Mouse (Mus musculus) cerebellum, postnatal 4 days (tissue): ENCODE results near the gene Pold3.
A peak's percentile ranks its signal among the peaks of the same experiment; 100 is the strongest.
"Not testable (repeated sequence)": the region's sequence is repeated elsewhere in the genome, so short reads cannot be mapped to it uniquely, and the experiment has no call there.

Experiments used
- DNase-seq, 2 experiments: peaks; one replicate each; pipeline ENCODE4 v3.0.0; 2022; ENCODE audit warnings: low spot score in 2 of 2, mixed read lengths in 1 of 2

The Pold3 gene

DNA sequence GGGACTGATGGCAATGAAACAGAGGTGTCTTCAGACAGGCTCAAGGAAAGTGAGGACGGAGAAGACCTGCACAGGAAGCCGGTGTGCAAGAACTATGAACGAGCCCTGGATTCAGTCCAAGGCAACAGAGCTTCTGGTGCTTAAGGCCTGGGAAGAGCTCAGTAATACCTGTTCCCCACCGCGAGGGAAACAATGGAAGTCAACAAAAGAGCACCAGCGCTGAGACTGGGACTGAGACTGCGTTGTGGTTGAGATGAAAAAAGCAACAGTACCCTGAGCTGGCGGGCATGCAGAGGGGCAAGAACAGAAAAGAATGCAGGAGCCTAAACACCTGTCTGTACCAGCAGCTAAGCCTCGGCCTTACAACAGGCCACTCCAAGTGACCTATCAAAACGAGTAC lies 9.9 kb downstream of the Pold3 start:
- DNase-seq: no peak

DNA sequence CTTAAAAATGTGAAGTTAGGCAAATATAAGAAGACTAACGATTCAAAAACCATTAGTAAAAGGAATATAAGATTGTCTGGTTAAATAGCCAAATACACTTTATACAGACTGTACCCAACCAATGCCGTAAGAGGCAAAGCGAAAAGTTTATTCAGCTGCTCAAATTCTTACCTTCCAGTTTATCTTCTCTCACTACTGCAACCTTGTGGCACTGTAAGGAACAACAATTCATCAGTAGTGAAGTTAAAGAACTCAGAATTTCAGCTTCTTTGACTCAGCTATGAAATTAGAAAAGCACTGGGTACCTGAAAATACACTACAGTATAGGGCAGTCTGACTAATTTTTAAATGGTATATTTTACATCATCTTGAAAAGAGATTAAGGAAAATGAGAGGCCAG lies 13.0 kb downstream of the Pold3 start:
- peak in 1 of 2 experiments; percentile 18 for DNase-seq

DNA sequence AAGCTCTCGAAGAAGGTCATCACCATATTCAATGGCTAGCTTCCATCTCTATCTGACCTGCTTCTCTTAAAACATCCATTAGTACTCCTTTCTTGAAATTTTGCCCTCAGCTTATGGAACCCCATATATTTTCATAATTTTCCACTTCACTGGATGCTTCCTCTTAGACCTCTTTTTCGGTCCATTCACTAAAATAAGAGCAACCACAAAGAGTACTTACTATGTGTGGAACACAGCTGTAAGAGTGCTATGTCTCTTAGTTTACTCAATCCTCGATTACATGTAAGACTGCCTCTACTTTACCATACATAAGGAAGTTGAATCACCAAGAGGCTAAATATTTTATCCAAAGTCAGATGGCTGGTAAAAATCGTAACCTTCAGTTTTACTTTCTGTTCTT lies 16.7 kb downstream of the Pold3 start:
- DNase-seq: no peak

DNA sequence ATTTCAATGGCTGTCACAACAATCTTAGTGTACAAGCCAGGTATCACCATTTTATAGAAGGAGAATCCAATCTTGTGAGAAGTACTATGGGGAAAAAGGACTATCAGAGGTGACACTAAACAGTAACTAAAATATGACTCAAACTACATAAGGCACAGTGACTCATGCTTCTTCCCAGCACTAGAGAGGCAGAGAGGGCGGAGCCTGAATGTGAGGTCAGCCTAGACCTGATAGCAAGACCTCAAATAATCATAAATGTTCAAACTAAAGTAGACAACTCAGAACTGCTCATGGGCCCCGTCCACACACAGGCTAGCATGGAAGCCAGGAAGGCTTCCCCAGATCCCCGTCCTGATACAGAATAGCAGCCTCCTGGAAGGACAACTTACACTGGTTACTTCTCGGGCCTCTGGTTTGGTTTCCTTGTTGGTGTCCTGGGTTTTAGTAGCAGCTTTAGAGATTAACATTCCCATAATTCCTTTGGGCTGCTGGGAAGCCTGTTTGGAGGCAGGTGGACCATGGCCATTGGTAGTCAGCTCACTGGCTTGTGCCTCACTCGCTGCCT lies 21.3 kb downstream of the Pold3 start:
- no peak for DNase-seq

DNA sequence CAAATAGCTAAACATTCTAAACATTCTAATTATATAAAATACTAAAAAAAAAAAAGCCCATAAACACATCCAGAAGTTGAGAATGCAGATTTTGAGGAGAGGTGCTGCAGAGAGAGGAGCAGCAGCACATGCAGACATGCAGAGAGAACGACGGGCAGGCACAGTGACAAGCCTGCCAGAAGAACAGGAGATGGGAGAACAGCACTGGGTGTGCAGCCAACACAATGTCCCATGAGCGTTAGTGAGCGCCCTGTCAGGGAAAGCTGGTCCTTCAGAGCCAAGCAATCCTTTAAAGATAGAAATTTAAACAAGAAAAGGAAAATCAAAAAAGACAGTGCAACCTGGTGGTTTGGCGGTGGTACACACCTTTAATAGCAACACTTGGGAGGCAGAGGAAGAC lies 34.5 kb downstream of the Pold3 start:
- no peak for DNase-seq

DNA sequence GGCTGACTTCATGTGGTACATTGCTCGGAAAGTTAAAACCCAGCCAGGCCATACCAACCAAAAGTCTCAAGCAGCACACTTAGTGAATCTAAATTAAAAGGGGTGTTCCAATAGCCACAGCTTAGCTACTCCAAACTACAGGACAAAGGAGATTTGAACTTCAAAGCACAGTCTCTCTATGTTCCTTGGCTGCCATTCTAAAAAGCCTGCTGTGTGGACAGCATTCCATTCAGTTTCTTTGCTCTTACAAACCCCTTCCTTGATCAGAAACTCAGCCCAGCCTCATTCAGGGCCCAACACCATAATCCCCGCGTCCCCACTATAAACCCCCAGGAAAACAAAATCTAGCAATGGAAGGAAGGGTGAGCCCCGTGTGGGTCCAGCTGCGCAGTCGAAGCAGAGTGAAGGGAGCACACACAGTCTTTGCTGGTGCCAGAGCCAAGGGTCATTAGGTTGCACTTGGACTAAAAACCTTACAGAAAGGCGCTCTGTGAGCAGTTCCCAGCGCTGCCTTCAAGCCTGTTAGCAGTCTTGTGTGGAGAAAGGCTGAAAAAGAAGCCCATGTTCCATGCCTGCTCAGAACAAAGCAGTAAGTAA lies 35.1 kb downstream of the Pold3 start:
- DNase-seq: no peak

DNA sequence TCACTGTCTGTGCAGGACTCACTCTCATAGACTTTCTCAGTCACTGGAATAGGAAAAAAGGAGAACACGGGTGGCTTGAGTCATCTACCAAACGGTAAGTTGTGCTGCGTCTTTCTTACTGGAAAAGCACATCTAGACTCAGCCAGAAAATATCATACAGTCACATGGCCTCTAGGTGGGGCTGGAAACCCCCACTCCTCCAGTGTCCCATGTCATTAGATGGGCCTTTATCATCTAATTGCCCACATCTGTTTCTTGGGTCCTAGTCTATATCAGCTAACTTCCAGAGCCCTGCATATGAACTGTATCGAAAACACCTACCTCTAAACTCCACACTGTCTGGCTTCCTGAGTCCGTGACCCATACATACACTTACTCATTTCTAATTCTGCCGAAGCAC lies 37.6 kb downstream of the Pold3 start:
- DNase-seq: no peak

DNA sequence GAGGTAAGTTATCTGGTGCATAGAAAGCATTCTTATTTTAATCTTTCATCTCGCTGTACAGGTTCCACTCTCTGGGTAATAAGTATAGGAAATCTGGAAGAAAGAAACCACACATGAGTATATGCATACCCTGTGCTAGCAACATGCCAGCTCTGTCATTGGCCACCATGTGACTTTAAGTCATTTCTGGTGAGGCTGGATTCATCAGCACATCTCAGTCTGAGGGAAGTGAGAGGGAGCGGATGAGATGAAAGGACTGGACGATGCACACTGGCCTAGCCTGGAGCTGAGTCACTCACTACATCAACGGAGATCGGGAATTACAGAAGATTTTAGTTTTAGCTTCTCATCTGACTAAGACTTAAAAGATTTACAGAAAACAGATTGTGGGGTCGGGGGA lies 38.5 kb downstream of the Pold3 start:
- no peak for DNase-seq

DNA sequence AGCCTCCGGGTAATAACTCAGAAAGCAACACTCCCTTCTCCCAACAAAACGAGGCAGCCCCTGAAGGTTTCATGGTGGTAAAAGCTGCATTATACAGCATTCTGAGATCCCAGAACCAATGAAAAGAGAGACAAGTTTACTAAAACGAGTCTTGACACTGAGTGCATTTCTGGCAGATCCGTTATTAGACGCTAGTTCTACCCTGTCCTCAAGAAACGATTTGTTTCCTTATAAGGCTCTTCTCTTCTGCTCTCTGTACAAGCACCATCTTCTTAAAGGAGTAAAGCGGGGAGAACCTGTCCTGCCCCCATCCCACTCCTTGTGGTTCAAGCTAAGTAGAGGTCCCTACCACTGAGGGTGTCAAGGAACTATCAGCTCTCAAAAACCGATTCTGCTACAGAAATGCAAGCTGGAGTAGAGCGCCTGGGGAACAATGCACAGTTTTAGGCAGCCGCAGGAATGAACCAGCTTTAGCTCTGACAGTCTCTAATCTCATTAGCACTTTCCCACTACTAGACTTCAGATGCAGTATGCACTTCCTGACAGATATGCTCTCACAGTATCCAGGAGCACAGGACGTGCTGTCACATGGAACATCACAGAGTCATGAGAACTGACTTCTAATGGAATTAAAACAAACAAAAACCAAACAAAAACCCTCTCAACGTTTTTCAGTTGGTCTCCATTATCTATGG lies 41.1 kb downstream of the Pold3 start:
- no peak for DNase-seq

DNA sequence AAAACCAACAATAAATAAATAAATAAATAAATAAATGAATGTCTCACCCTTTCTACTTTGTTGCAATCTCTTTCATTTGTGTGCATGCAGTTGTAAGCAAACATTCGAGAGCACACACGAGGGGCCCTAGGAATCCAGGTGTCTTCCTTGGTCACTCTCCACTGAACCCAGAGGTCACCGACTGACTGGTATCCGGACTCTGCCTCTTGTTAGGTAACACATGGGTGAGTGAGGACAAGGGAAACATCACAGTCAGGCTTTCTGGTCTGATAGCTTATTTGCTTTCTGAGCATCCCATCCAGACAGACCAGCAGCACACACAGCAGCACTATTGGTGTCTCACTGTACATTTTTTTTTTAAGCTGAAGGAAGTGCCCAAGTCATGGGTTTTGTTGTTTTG lies 44.3 kb downstream of the Pold3 start:
- DNase-seq: no peak

DNA sequence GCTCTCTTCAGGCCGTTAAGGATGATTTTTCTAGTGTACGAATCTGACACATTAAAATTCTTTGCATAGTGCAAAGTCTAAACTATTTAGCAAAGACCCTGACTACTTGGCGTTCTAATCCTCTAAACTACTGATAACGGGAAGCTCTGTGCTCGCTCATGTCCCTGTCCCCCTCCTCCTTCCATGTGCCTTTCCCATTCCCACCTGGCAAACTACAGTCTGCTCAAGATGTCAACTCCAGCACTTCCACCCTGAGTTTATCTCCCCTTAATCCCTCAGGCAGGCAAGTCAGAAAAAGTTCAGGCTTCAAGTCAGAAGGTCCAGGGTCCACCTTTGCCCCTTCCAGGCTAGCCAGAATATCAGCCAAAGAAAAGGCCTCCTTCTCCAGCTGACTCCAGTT lies 45.1 kb downstream of the Pold3 start:
- DNase-seq: no peak

DNA sequence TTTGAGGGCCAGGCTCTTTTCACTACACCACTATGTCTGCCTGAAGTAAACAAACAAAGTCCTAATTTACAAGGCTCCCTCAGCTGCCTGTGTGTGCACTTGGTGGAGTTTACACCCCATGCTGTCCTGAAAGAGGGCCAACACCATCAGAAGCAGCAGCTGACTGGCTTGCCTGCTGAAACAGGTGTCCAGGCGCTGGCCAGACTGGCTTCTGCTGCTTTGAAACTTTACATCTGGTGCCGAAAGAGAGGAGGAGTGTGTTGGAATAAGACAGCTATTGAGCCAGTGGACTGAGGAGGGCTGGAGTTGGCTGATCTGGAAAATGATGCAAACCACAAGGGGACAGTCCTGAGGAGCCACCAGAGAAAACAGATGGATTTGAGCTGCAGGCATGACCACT lies 47.4 kb downstream of the Pold3 start:
- peak in 1 of 2 experiments; percentile 21 for DNase-seq

DNA sequence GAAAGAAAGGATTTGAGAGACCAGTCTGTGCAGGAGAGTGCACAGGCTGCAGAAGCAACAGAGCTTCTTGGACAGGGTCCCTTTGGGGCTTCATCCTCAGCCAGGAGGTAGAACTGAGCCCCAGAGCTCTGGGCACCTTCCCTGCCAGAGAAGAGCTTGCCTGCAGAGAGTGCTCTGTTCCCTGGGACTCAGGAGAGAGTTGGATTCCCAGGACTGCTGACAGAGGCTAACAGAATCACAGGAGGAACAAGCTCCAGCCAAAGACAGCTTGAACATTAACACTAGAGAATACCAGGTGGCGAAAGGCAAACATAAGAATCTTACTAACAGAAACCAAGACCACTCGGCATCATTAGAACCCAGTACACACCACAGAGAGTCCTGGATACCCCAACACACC lies 68.4 kb downstream of the Pold3 start:
- not testable (repeated sequence) for DNase-seq

DNA sequence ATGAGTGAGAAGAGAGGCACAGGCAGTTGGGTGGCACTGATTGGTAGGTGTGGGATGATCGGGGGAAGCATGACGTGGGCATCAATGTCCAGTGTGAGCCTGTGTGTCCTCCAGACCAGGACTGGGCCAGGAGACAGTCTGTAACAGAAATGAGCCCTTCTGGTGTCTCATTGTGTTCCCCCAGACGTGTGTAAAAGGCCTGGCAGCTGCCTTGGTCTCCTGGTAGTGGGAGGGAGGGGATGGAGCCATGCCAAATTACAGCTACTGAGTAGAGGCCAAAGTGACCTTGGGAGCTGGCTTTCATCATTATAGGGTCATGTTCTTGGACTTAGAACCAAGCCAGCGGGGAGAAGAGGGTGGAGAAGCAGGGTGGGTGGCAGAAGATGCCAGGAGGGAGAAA lies 69.5 kb downstream of the Pold3 start:
- DNase-seq: no peak

DNA sequence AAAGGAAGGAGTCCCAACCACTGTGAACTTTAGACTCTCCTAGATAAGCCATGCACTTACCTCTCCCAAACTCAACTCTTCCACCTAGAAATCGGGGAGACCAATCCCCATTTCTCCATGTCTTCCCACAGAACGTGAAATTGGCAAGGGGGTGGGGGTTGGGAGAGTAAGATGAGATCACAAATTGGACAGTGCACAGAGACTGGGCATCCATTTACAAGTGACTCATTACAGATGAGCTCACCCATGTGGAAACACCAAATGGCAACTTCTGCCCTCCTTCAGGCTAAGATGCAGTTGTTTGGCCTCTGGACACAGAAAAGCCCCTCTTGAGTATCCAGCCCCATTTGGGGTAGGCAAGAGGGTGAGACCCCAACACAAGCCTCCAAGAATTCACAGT lies 74.9 kb downstream of the Pold3 start:
- no peak for DNase-seq

DNA sequence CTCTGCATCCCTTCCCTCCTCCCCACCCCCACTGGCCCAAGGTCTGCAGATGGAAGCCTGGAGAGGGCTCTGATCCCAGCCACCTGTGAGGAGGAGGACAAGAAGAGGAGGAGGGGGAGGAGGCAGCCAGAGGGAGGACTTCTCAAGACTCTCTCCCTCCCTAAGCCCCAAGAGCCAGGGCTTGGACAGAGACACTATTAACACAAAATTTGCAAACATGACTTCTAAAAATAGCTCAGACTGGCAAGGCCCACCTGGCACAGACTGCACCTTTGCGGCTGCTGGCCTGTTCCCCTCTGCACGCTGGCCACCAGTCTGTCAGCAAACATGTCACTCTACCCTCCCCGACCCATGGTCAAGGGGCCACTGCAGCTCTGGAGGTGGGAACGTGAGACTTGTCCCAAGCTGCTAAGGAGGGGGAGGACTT lies 77.7 kb downstream of the Pold3 start:
- no peak for DNase-seq

DNA sequence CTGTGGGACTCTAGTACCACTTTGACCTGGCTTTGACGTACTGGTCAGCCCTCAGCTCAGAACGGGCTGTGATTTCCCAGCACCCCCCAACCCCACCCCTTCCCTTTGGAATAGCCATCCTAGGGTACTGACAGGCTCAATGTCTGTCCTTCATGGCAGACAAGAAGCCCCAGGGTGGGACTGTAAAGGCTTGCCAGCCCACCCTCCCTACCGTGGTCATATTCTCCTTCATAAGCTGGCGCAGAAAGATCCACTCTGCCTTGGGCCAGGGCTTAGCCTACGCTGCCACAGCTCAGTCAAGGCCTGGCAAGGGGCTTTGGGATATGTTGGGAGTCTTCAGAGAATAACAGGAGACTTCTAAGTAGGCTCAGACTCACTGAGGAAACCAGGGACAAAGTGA lies 78.3 kb downstream of the Pold3 start:
- DNase-seq: no peak

DNA sequence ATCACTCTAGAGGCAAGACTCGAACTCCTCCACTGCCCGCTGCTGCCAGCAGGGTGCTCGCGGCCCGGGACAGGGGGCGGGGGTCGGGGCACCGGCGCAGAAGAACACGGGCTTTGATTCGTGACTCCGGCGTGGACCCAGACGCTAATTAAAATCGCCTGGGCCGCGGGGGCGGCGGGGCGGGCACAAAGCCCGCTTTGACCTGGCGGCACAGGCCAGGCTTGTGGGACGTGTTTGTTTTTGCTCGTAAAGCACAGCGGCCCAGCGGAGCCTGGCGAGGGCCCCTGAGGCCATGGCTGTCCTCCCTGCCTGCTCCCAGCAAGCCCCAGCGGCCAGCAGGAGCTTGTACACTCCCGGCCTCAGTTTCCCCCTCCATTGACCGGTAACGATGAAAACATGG lies 79.2 kb downstream of the Pold3 start:
- DNase-seq: no peak

DNA sequence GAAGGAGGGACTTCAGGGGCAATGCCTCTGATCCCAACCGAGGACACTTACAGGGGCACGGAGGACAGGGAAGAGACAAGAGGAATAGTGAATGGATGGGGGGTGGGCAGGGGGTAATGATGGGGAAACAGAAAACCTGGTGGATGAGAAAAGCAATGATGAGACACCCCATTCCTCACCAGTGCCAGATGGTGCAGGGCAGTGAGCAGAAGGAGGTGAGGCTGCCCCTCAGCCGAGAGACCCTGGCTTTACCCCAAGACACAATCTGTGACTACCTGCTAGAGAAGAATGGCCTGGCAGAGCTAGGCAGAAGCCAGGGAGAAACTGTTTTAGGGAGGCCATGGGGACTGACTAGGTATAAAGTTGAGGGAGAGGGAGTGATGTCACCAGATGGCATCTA lies 84.9 kb downstream of the Pold3 start:
- peak in 1 of 2 experiments; percentile 51 for DNase-seq

DNA sequence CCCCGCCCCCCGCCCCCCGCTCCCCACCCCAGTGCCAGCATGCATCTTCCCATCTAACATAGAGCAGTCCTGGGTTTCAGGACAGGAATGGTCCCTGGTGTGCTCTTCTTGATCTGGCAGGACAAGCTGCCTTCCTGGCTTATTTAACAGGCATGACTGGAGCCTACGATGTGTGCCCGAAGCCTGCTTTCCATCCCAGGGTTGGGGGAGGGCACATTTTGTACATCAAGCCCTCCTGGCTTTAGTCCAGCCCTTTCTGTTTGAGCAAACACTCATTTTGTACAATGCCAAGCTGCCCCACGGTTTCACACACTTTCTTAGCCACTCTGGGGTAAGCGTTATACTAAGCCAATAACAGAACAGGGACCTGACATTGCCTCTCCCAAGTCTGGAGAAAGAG lies 85.3 kb downstream of the Pold3 start:
- DNase-seq: peak in 1 of 2 experiments; percentile 66

DNA sequence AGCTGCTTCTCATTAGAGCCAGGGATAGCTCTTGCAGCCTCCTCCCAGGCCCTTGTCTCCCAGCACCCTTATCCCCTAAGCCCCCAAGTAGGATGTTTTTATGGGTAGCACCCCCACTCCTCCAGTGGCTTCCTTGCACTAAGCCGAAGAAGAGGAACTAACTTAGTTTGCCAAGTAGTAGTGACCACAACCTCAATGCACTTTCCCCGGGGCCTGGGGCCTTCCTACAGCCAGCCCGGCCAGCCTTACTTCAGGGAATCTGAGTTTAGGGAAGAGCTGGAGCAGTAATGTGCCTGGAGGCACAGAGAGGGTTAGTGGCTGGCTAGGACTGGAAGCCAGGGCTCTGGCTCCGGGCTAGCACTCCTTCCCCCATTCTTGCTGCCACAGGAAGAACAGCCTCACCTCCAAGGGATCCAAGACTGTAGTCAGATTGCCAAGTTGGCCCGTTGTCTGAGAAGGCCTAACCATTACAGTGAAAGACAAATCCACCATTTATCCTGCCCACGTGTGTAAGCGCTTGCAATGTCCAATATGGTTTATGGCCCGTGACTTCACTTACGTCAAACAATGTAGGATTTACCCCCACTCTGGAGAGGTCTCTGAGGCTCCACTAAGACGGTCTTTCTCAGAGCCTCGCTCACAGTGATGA lies 86.4 kb downstream of the Pold3 start:
- no peak for DNase-seq

DNA sequence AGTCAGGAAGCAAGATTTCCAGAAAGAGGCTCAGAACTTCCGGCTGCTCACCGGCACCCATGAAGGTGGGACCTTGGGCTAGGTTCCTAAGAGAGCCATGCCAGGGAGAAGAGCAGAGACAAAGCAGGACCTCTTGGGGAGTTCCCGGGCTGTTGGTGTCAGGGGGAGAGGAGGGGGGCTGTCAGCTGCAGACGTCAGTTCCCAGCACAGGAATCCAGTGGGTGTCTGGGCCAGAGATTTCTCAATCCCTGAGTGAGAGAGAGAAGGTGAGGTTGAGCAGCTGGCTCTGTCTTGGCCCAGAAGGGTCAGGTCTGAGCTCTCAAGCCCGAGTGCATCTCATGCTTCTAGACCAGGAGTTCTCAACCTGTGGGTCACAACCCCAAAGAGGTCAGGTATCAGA lies 87.7 kb downstream of the Pold3 start:
- no peak for DNase-seq
